Mouse (Mus musculus): ENCODE data around the gene Cend1.

- TF ChIP-seq POLR2A (IDR thresholded peaks at IDR 0.05; ENCODE audit: low read depth, low read length) (no peak), CTCF (conservative IDR thresholded peaks at IDR 0.05; ENCODE audit: insufficient read depth, insufficient read length, low read depth, low read length) (no peak; the same call in 1 of the 2 replicates)
These were observed 32.4 kb upstream of the Cend1 start for GRCm38 (mm10) chr7:141461521-141462332.

Measured in kidney, adult 2 months (tissue).